Mouse (Mus musculus) CH12.LX (cell line): ENCODE measurements around the gene Ift172. TPM values are rescaled to one million over a fixed set of nuclear protein-coding genes. Genes with fewer than 3 reads are reported as not detected.
A peak's percentile ranks its signal among the peaks of the same experiment; 100 is the strongest.

ENCODE experiments used
- DNase-seq: peaks from one replicate; pipeline ENCODE4 v3.0.0-alpha.2; 2013; ENCODE audit errors: extremely low read depth
- H3K27ac ChIP-seq: 2 replicates; pipeline ENCODE4 v1.5.1; 2012; ENCODE audit warnings: low read depth, mild to moderate bottlenecking, control low read depth, moderate library complexity; ENCODE audit not compliant: insufficient read depth
- H3K27me3 ChIP-seq: replicated peaks from 2 replicates; pipeline ENCODE3; 2012; ENCODE audit warnings: inconsistent platforms
- H3K36me3 ChIP-seq, 2 experiments: replicated peaks in 1 of 2; 2 replicates each; pipeline versions ENCODE3 to v1.6.1; 2012; ENCODE audit warnings: inconsistent platforms in 1 of 2, low read length in 1 of 2, mild to moderate bottlenecking in 1 of 2, mixed read lengths in 1 of 2, moderate library complexity in 1 of 2; ENCODE audit not compliant: control insufficient read depth in 1 of 2, insufficient read depth in 1 of 2
- H3K4me1 ChIP-seq, 2 experiments: 2 replicates each; pipeline ENCODE4 v1.6.1; 2012; ENCODE audit warnings: inconsistent platforms in 1 of 2, moderate library complexity in 1 of 2; ENCODE audit not compliant: insufficient read depth in 2 of 2, control insufficient read depth in 1 of 2
- H3K4me2 ChIP-seq: 2 replicates; pipeline ENCODE4 v1.6.1; 2012; ENCODE audit warnings: low read depth, mild to moderate bottlenecking, control low read depth; ENCODE audit not compliant: poor library complexity, insufficient read depth, severe bottlenecking
- H3K4me3 ChIP-seq, 3 experiments: fragments of 150-350 bp in 1 of 3; sonication (generic) in 1 of 3; replicated peaks in 1 of 3; 2 replicates each; pipeline versions ENCODE3 to v1.5.1; 2011 to 2012; ENCODE audit warnings: low read depth in 2 of 3, low read length in 2 of 3, mild to moderate bottlenecking in 2 of 3, moderate library complexity in 2 of 3, control low read depth in 1 of 3, improper control_type of control experiment in 1 of 3, inconsistent platforms in 1 of 3, mixed read lengths in 1 of 3; ENCODE audit not compliant: poor library complexity in 1 of 3
- H3K79me2 ChIP-seq: replicated peaks from 2 replicates; pipeline ENCODE4 v1.6.1; 2012; ENCODE audit warnings: mild to moderate bottlenecking, moderate library complexity; ENCODE audit not compliant: control insufficient read depth, poor library complexity, insufficient read depth, severe bottlenecking; ENCODE audit errors: extremely low read depth
- H3K9ac ChIP-seq: 2 replicates; pipeline ENCODE4 v1.6.1; 2012; ENCODE audit warnings: low read depth, mild to moderate bottlenecking, control low read depth, moderate library complexity; ENCODE audit not compliant: insufficient read depth
- H3K9me3 ChIP-seq: replicated peaks from 2 replicates; pipeline ENCODE3; 2012; ENCODE audit warnings: low read length, inconsistent platforms, mixed read lengths
- BHLHE40 ChIP-seq: IDR thresholded peaks from 2 replicates; pipeline ENCODE4 v1.6.1; 2011; ENCODE audit warnings: mild to moderate bottlenecking, low read depth, low read length, improper control_type of control experiment
- CHD1 ChIP-seq: IDR thresholded peaks from 2 replicates; pipeline ENCODE4 v1.6.1; 2012; ENCODE audit warnings: low read depth, low read length, improper control_type of control experiment, inconsistent platforms
- CTCF ChIP-seq, 2 experiments: IDR thresholded peaks in 1 of 2; conservative IDR thresholded peaks in 1 of 2; 2 replicates each; pipeline ENCODE4 v1.5.1; 2011 to 2012; ENCODE audit warnings: low read depth in 2 of 2, low read length in 2 of 2, improper control_type of control experiment in 1 of 2, inconsistent platforms in 1 of 2, mild to moderate bottlenecking in 1 of 2, moderate library complexity in 1 of 2
- ELF1 ChIP-seq: IDR thresholded peaks from 2 replicates; pipeline ENCODE4 v1.6.1; 2014; ENCODE audit warnings: low read depth, mild to moderate bottlenecking, inconsistent platforms, low read length, improper control_type of control experiment
- ETS1 ChIP-seq: conservative IDR thresholded peaks from 2 replicates; pipeline ENCODE4 v1.6.1; 2012; ENCODE audit warnings: low read depth, mild to moderate bottlenecking, inconsistent platforms, low read length, improper control_type of control experiment, moderate library complexity
- GABPA ChIP-seq: IDR thresholded peaks from 2 replicates; pipeline ENCODE4 v1.6.1; 2012; ENCODE audit warnings: low read depth, low read length, improper control_type of control experiment, inconsistent platforms; ENCODE audit not compliant: insufficient replicate concordance
- HCFC1 ChIP-seq: IDR thresholded peaks from 2 replicates; pipeline ENCODE4 v1.6.1; 2012; ENCODE audit warnings: low read depth, mild to moderate bottlenecking, inconsistent platforms, low read length, improper control_type of control experiment
- IRF4 ChIP-seq: IDR thresholded peaks from 2 replicates; pipeline ENCODE4 v1.6.1; 2014; ENCODE audit warnings: low read depth, mild to moderate bottlenecking, inconsistent platforms, low read length, improper control_type of control experiment
- JUN ChIP-seq: IDR thresholded peaks from 2 replicates; pipeline ENCODE4 v1.6.1; 2011; ENCODE audit warnings: low read depth, mild to moderate bottlenecking, low read length, improper control_type of control experiment, moderate library complexity; ENCODE audit not compliant: insufficient read depth
- JUND ChIP-seq: conservative IDR thresholded peaks from 2 replicates; pipeline ENCODE4 v1.6.1; 2011; ENCODE audit warnings: low read depth, low read length, improper control_type of control experiment
- KAT2A ChIP-seq: IDR thresholded peaks from 2 replicates; pipeline ENCODE4 v1.6.1; 2012; ENCODE audit warnings: low read length, improper control_type of control experiment, inconsistent platforms; ENCODE audit not compliant: insufficient replicate concordance
- MAX ChIP-seq: IDR thresholded peaks from 2 replicates; pipeline ENCODE4 v1.6.1; 2011; ENCODE audit warnings: low read length, improper control_type of control experiment
- MEF2A ChIP-seq: IDR thresholded peaks from 2 replicates; pipeline ENCODE4 v1.6.1; 2014; ENCODE audit warnings: low read depth, mild to moderate bottlenecking, inconsistent platforms, low read length, improper control_type of control experiment, borderline replicate concordance
- MXI1 ChIP-seq: IDR thresholded peaks from 2 replicates; pipeline ENCODE4 v1.6.1; 2011; ENCODE audit warnings: mild to moderate bottlenecking, low read depth, low read length, improper control_type of control experiment
- MYC ChIP-seq: IDR thresholded peaks from 2 replicates; pipeline ENCODE4 v1.6.1; 2011; ENCODE audit warnings: low read depth, mild to moderate bottlenecking, improper control_type of control experiment, low read length
- NELFE ChIP-seq: IDR thresholded peaks from 2 replicates; pipeline ENCODE4 v1.6.1; 2011; ENCODE audit warnings: low read depth, low read length, improper control_type of control experiment
- NRF1 ChIP-seq: IDR thresholded peaks from 2 replicates; pipeline ENCODE4 v1.6.1; 2014; ENCODE audit warnings: low read depth, mild to moderate bottlenecking, inconsistent platforms, low read length, improper control_type of control experiment, moderate library complexity
- POLR2A ChIP-seq: IDR thresholded peaks from 2 replicates; pipeline ENCODE4 v1.6.1; 2011; ENCODE audit warnings: low read depth, mild to moderate bottlenecking, improper control_type of control experiment, low read length
- RCOR1 ChIP-seq: conservative IDR thresholded peaks from 2 replicates; pipeline ENCODE4 v1.6.1; 2012; ENCODE audit warnings: low read depth, mild to moderate bottlenecking, inconsistent platforms, low read length, improper control_type of control experiment
- SIN3A ChIP-seq: IDR thresholded peaks from 2 replicates; pipeline ENCODE4 v1.6.1; 2012; ENCODE audit warnings: low read length, improper control_type of control experiment, inconsistent platforms
- TBP ChIP-seq: conservative IDR thresholded peaks from 2 replicates; pipeline ENCODE4 v1.6.1; 2011; ENCODE audit warnings: low read depth, low read length, improper control_type of control experiment
- TCF12 ChIP-seq: IDR thresholded peaks from 2 replicates; pipeline ENCODE4 v1.6.1; 2014; ENCODE audit warnings: low read depth, mild to moderate bottlenecking, inconsistent platforms, low read length, improper control_type of control experiment
- UBTF ChIP-seq: IDR thresholded peaks from 2 replicates; pipeline ENCODE4 v1.6.1; 2012; ENCODE audit warnings: low read depth, mild to moderate bottlenecking, inconsistent platforms, low read length, improper control_type of control experiment, moderate library complexity
- ZNF384 ChIP-seq: IDR thresholded peaks from 2 replicates; pipeline ENCODE4 v1.6.1; 2012; ENCODE audit warnings: low read depth, low read length, improper control_type of control experiment, inconsistent platforms
- dilution Hi-C: fragments of 300-500 bp; cut with MboI; formaldehyde crosslinking; loops from 2 replicates; pipeline ENCODE4 v1.14.3; 2020; ENCODE audit warnings: low sequenced_read_pairs; ENCODE audit not compliant: extremely low pct_unique_long_range_greater_than_20kb, extremely low pct_ligation_motif_present
- in situ Hi-C: fragments of 300-500 bp; cut with MboI; formaldehyde crosslinking; loops from 3 replicates; pipeline ENCODE4 v1.14.3; 2019; ENCODE audit warnings: low sequenced_read_pairs, low pct_ligation_motif_present, low pct_unique_long_range_greater_than_20kb, mixed read lengths
- polyA plus RNA-seq: library from polyadenylated mRNA; unstranded; fragments of >175 nt; gene quantifications from 2 replicates; pipeline ENCODE4 v1.2.1, GENCODE M21; 2012; ENCODE audit warnings: low read depth; ENCODE audit not compliant: insufficient read length
- total RNA-seq, 2 experiments: library from RNA; depleted of rRNA; stranded (reverse); fragments of 300-350 nt in 1 of 2; fragments of >200 nt in 1 of 2; gene quantifications; 2 replicates each; pipeline ENCODE4 v1.2.3; 2012 to 2014

Gene Ift172
- total RNA-seq (2012; rRNA removed) (11.1 and 21.5 TPM in 2 replicates), total RNA-seq (2014; rRNA removed) (4.3 and 6.1 TPM in 2 replicates), polyA plus RNA-seq (8.5 and 9.2 TPM in 2 replicates)

DNA sequence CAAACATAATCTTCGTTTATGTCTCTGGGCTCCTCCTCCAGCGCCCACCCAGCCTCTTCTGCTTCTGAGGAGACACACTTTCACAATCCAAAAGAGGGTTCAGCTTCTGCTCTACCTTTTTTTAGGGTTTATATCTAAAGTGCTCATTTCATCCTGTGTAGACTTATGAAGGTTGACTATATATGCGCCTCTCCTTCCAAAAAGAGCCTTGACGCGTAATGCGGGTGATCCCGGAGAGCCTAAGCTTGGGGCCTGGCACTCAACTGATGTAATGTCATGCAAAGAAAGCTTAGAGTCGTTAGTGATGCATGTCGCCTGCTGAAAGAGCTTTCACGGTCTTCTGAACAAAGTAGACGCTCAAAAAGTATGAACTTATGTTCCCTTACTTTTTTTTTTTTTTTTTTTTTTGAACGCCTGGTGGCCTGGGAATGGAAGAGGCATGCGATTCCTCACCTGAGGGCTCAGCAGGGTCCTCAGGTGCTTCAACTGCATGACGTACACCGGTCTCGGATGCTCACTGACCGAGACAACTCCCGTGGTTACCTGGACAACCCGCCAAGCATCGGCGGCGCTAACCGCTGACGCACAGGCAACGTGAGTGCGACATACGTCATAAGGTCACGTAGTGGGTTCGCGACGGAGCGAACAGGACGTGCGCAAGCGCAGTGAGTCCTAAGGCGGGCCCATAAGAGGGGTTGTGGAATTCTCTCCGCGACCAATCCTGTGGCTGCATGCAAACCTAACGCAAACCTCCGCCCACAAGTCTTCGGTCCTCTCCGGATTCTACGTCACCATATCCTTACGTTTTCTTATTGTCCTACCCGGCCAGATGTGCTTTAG lies at the start of gene Ift172:
TSS of gene Ift172 (minus strand) at position 596 of the 840 bp plus-strand sequence.
- dilution Hi-C loops (no loop called here), in situ Hi-C loops (no loop called here)
- peaks cover 38% of the 10 kb centered on the region for H3K27me3 ChIP-seq
- H3K36me3 ChIP-seq: peaks cover 8 to 11% of the 10 kb centered on the region in 2 experiments
- H3K27ac ChIP-seq: peak within 1 kb of the TSS; percentile 98
- peak; percentile 86 for TF ChIP-seq MXI1
- no peak for TF ChIP-seq JUN
- TF ChIP-seq NRF1: peak; percentile 100
- peak; percentile 86 for TF ChIP-seq TCF12
- TF ChIP-seq NELFE: peak; percentile 32; the same call in 1 of the 2 replicates
- no peak for TF ChIP-seq MYC
- peak; percentile 76 for TF ChIP-seq GABPA
- no peak; the same call in 1 of the 2 replicates for TF ChIP-seq KAT2A
- no peak for TF ChIP-seq JUND
- no peak; the same call in 1 of the 2 replicates for TF ChIP-seq IRF4
- TF ChIP-seq CTCF (conservative IDR thresholded peaks at IDR 0.05 in 1 of 2, IDR thresholded peaks at IDR 0.05 in 1 of 2; ENCODE audit: low read depth in 2 of 2, low read length in 2 of 2): no peak
- TF ChIP-seq MEF2A: peak; percentile 13; the same call in 1 of the 2 replicates
- TF ChIP-seq TBP: peak; percentile 80
- no peak for TF ChIP-seq UBTF
- peak; percentile 84 for TF ChIP-seq POLR2A
- peak; percentile 66 for TF ChIP-seq ZNF384
- TF ChIP-seq RCOR1: no peak
- TF ChIP-seq MAX: peak; percentile 18; the same call in 1 of the 2 replicates
- TF ChIP-seq SIN3A: peak; percentile 81; the same call in 1 of the 2 replicates
- TF ChIP-seq HCFC1: peak; percentile 84
- no peak for TF ChIP-seq CHD1
- TF ChIP-seq BHLHE40: peak; percentile 78
- peak; percentile 50; the same call in 1 of the 2 replicates for TF ChIP-seq ETS1
- TF ChIP-seq ELF1: peak; percentile 55; the same call in 1 of the 2 replicates
- peak within 1 kb of the TSS; percentile 82 for H3K4me2 ChIP-seq
- peak within 1 kb of the TSS; percentile 55 to 93 (median 62) for H3K4me3 ChIP-seq
- no peaks in the 10 kb centered on the region for H3K9me3 ChIP-seq
- no peaks in the 10 kb centered on the region for H3K79me2 ChIP-seq
- H3K4me1 ChIP-seq: peaks cover 9 to 33% of the 10 kb centered on the region in 2 experiments; a peak in 3 of 4 replicates
- peak within 1 kb of the TSS; percentile 89 for H3K9ac ChIP-seq
- DNase-seq: peak; percentile 99
